Mouse (Mus musculus) retina, postnatal 7 days (tissue): Measurements from ENCODE around the gene Dcun1d1.

Source experiments
- DNase-seq: peaks from one replicate; pipeline ENCODE4 v3.0.0-alpha.2; 2012; ENCODE audit warnings: low read depth, low spot score

Gene Dcun1d1

GRCm38 (mm10) chr3:35937345-35937744, at the start of gene Dcun1d1:
Dcun1d1 (minus strand) TSS chr3:35937445.
- DNase-seq, result no peak

- no peak for DNase-seq
Measured at GRCm38 (mm10) chr3:35986266-35986665, 49.0 kb upstream of the Dcun1d1 start.

- peak; percentile 23 for DNase-seq
Measured at GRCm38 (mm10) chr3:35973551-35973950, 36.3 kb upstream of the Dcun1d1 start.

- DNase-seq, result peak; percentile 23
Measured at GRCm38 (mm10) chr3:35972985-35973384, 35.7 kb upstream of the Dcun1d1 start.

- no peak for DNase-seq
Measured at GRCm38 (mm10) chr3:35971149-35971548, 33.9 kb upstream of the Dcun1d1 start.

- no peak for DNase-seq
Measured at GRCm38 (mm10) chr3:35970441-35970840, 33.2 kb upstream of the Dcun1d1 start.

- DNase-seq, result no peak
Measured at GRCm38 (mm10) chr3:35967366-35967921, 30.2 kb upstream of the Dcun1d1 start.

- no peak for DNase-seq
Measured at GRCm38 (mm10) chr3:35966493-35966892, 29.2 kb upstream of the Dcun1d1 start.

- DNase-seq, result no peak
Measured at GRCm38 (mm10) chr3:35964928-35965327, 27.7 kb upstream of the Dcun1d1 start.

- no peak for DNase-seq
Measured at GRCm38 (mm10) chr3:35963921-35964320, 26.7 kb upstream of the Dcun1d1 start.

GRCm38 (mm10) chr3:35963401-35963800, 26.2 kb upstream of the Dcun1d1 start:
- no peak for DNase-seq

- DNase-seq, result no peak
Measured at GRCm38 (mm10) chr3:35962967-35963366, 25.7 kb upstream of the Dcun1d1 start.

- no peak for DNase-seq
Measured at GRCm38 (mm10) chr3:35957230-35957629, 20.0 kb upstream of the Dcun1d1 start.

GRCm38 (mm10) chr3:35954901-35955575, 17.8 kb upstream of the Dcun1d1 start:
- no peak for DNase-seq

GRCm38 (mm10) chr3:35953816-35954215, 16.6 kb upstream of the Dcun1d1 start:
- no peak for DNase-seq

GRCm38 (mm10) chr3:35953184-35953583, 15.9 kb upstream of the Dcun1d1 start:
- DNase-seq, result no peak

GRCm38 (mm10) chr3:35948197-35948596, 11.0 kb upstream of the Dcun1d1 start:
- DNase-seq, result no peak

GRCm38 (mm10) chr3:35940520-35941135, 3.4 kb upstream of the Dcun1d1 start:
- no peak for DNase-seq

GRCm38 (mm10) chr3:35940047-35940446, 2.8 kb upstream of the Dcun1d1 start:
- no peak for DNase-seq

GRCm38 (mm10) chr3:35933405-35933777, 3.9 kb downstream of the Dcun1d1 start:
- DNase-seq, result no peak

GRCm38 (mm10) chr3:35932735-35933404, 4.4 kb downstream of the Dcun1d1 start:
- DNase-seq, result peak; percentile 71

- no peak for DNase-seq
Measured at GRCm38 (mm10) chr3:35931896-35932727, 5.1 kb downstream of the Dcun1d1 start.
